Mouse (Mus musculus) spleen, postnatal 36 days (tissue): ENCODE results near the gene Zc3h15.
"Not testable (repeated sequence)": the region's sequence is repeated elsewhere in the genome, so short reads cannot be mapped to it uniquely, and the experiment has no call there.

Experiments
- DNase-seq, 2 experiments: peaks; one replicate each; pipeline ENCODE4 v3.0.0; 2022; ENCODE audit warnings: low spot score in 2 of 2, mixed read lengths in 1 of 2

Gene Zc3h15

GRCm38 (mm10) chr2:83674421-83674820 is 30.2 kb downstream of the Zc3h15 start:
- no peak for DNase-seq

- DNase-seq: no peak
Measured at GRCm38 (mm10) chr2:83674896-83675295, 30.7 kb downstream of the Zc3h15 start.

- no peak for DNase-seq
Measured at GRCm38 (mm10) chr2:83675681-83676080, 31.4 kb downstream of the Zc3h15 start.

GRCm38 (mm10) chr2:83676226-83676870 is 32.1 kb downstream of the Zc3h15 start:
- no peak for DNase-seq

- no peak for DNase-seq
Measured at GRCm38 (mm10) chr2:83681332-83681731, 37.1 kb downstream of the Zc3h15 start.

GRCm38 (mm10) chr2:83681785-83682184 is 37.5 kb downstream of the Zc3h15 start:
- no peak for DNase-seq

- no peak for DNase-seq
Measured at GRCm38 (mm10) chr2:83682282-83682681, 38.0 kb downstream of the Zc3h15 start.

- DNase-seq: no peak
Measured at GRCm38 (mm10) chr2:83683731-83684519, 39.7 kb downstream of the Zc3h15 start.

- no peak for DNase-seq
Measured at GRCm38 (mm10) chr2:83684691-83685090, 40.5 kb downstream of the Zc3h15 start.

- no peak for DNase-seq
Measured at GRCm38 (mm10) chr2:83690372-83690771, 46.1 kb downstream of the Zc3h15 start.

- DNase-seq: no peak
Measured at GRCm38 (mm10) chr2:83692651-83693545, 48.7 kb downstream of the Zc3h15 start.

GRCm38 (mm10) chr2:83694061-83694460 is 49.8 kb downstream of the Zc3h15 start:
- DNase-seq: no peak

GRCm38 (mm10) chr2:83695345-83696247 is 51.4 kb downstream of the Zc3h15 start:
- no peak for DNase-seq

GRCm38 (mm10) chr2:83698484-83698883 is 54.2 kb downstream of the Zc3h15 start:
- DNase-seq: no peak

GRCm38 (mm10) chr2:83699324-83699723 is 55.1 kb downstream of the Zc3h15 start:
- no peak for DNase-seq

- no peak for DNase-seq
Measured at GRCm38 (mm10) chr2:83700667-83701066, 56.4 kb downstream of the Zc3h15 start.

- DNase-seq: no peak
Measured at GRCm38 (mm10) chr2:83702411-83702810, 58.2 kb downstream of the Zc3h15 start.

GRCm38 (mm10) chr2:83705580-83706158 is 61.4 kb downstream of the Zc3h15 start:
- no peak for DNase-seq

GRCm38 (mm10) chr2:83709896-83710524 is 65.8 kb downstream of the Zc3h15 start:
- DNase-seq: no peak

- DNase-seq: not testable (repeated sequence)
Measured at GRCm38 (mm10) chr2:83713281-83713680, 69.0 kb downstream of the Zc3h15 start.
